Mouse (Mus musculus): Measurements from ENCODE around the gene Cit. TPM values are rescaled to one million over a fixed set of nuclear protein-coding genes. Genes with fewer than 3 reads are reported as not detected.
A peak's percentile ranks its signal among the peaks of the same experiment; 100 is the strongest.

The Cit gene
- polyA plus RNA-seq, 1 experiment from 2014 or later, result 26.7 TPM

- Histone ChIP-seq H3K4me2 (ENCODE audit: low read depth) (no peak overlapping the region), H3K27me3 (ENCODE audit: control insufficient read depth, insufficient read depth, low read length) (no peaks in the 10 kb centered on the region), H3K27ac (ENCODE audit: low read depth, low read length) (no peak overlapping the region), H3K4me3 (ENCODE audit: low read depth, low read length) (no peak overlapping the region), H3K36me3 (ENCODE audit: control insufficient read depth, insufficient read depth, low read length) (peaks cover 48% of the 10 kb centered on the region), H3K9ac (ENCODE audit: low read length) (no peak overlapping the region), H3K4me1 (ENCODE audit: control insufficient read depth, insufficient read depth, low read length) (peaks cover 7% of the 10 kb centered on the region; the same call in 1 of the 2 replicates), H3K9me3 (ENCODE audit: control insufficient read depth, low read length) (no peaks in the 10 kb centered on the region)
- 85% methylated on average over 6 of the region's 6 CpGs for WGBS
- DNase-seq (ENCODE audit: low spot score) (no peak), ATAC-seq (ENCODE audit: insufficient read depth, low FRiP score, low TSS enrichment) (no peak)
These were observed 173.7 kb downstream of the Cit start for GRCm38 (mm10) chr5:116018784-116019183.

GRCm38 (mm10) chr5:116019371-116019770 lies 174.3 kb downstream of the Cit start:
- no peak for ATAC-seq (ENCODE audit: insufficient read depth, low FRiP score, low TSS enrichment)
- Histone ChIP-seq H3K36me3 (ENCODE audit: control insufficient read depth, insufficient read depth, low read length) (peaks cover 42% of the 10 kb centered on the region), H3K9ac (ENCODE audit: low read length) (no peak overlapping the region), H3K4me2 (ENCODE audit: low read depth) (no peak overlapping the region), H3K27ac (ENCODE audit: low read depth, low read length) (no peak overlapping the region), H3K4me3 (ENCODE audit: low read depth, low read length) (no peak overlapping the region), H3K27me3 (ENCODE audit: control insufficient read depth, insufficient read depth, low read length) (no peaks in the 10 kb centered on the region), H3K4me1 (ENCODE audit: control insufficient read depth, insufficient read depth, low read length) (peaks cover 7% of the 10 kb centered on the region; the same call in 1 of the 2 replicates), H3K9me3 (ENCODE audit: control insufficient read depth, low read length) (no peaks in the 10 kb centered on the region)
- WGBS, result 73% methylated on average over 11 of the region's 11 CpGs
- DNase-seq (ENCODE audit: low spot score), result no peak

- no peak overlapping the region for H3K27ac ChIP-seq (ENCODE audit: low read depth, low read length)
- ATAC-seq (ENCODE audit: insufficient read depth, low FRiP score, low TSS enrichment) (no peak), DNase-seq (ENCODE audit: low spot score) (no peak)
- no peak overlapping the region for H3K9ac ChIP-seq (ENCODE audit: low read length)
- H3K4me1 ChIP-seq (ENCODE audit: control insufficient read depth, insufficient read depth, low read length), result peaks cover 7% of the 10 kb centered on the region; the same call in 1 of the 2 replicates
- no peaks in the 10 kb centered on the region for H3K27me3 ChIP-seq (ENCODE audit: control insufficient read depth, insufficient read depth, low read length)
- peaks cover 28% of the 10 kb centered on the region for H3K36me3 ChIP-seq (ENCODE audit: control insufficient read depth, insufficient read depth, low read length)
- no peak overlapping the region for H3K4me3 ChIP-seq (ENCODE audit: low read depth, low read length)
- no peaks in the 10 kb centered on the region for H3K9me3 ChIP-seq (ENCODE audit: control insufficient read depth, low read length)
- WGBS, result 90% methylated on average over 14 of the region's 14 CpGs
- no peak overlapping the region for H3K4me2 ChIP-seq (ENCODE audit: low read depth)
These were observed 176.5 kb downstream of the Cit start for GRCm38 (mm10) chr5:116021552-116021951.

GRCm38 (mm10) chr5:116022131-116022530 lies 177.1 kb downstream of the Cit start:
- peaks cover 25% of the 10 kb centered on the region for H3K36me3 ChIP-seq (ENCODE audit: control insufficient read depth, insufficient read depth, low read length)
- no peak for DNase-seq (ENCODE audit: low spot score)
- ATAC-seq (ENCODE audit: insufficient read depth, low FRiP score, low TSS enrichment), result no peak
- H3K4me2 ChIP-seq (ENCODE audit: low read depth), result no peak overlapping the region
- no peaks in the 10 kb centered on the region for H3K9me3 ChIP-seq (ENCODE audit: control insufficient read depth, low read length)
- no peak overlapping the region for H3K9ac ChIP-seq (ENCODE audit: low read length)
- 93% methylated on average over 12 of the region's 12 CpGs for WGBS
- no peaks in the 10 kb centered on the region for H3K27me3 ChIP-seq (ENCODE audit: control insufficient read depth, insufficient read depth, low read length)
- H3K4me3 ChIP-seq (ENCODE audit: low read depth, low read length), result no peak overlapping the region
- peaks cover 7% of the 10 kb centered on the region; the same call in 1 of the 2 replicates for H3K4me1 ChIP-seq (ENCODE audit: control insufficient read depth, insufficient read depth, low read length)
- no peak overlapping the region for H3K27ac ChIP-seq (ENCODE audit: low read depth, low read length)

GRCm38 (mm10) chr5:116022658-116023200 lies 177.7 kb downstream of the Cit start:
- ATAC-seq (ENCODE audit: insufficient read depth, low FRiP score, low TSS enrichment) (no peak), DNase-seq (ENCODE audit: low spot score) (no peak)
- Histone ChIP-seq H3K9me3 (ENCODE audit: control insufficient read depth, low read length) (no peaks in the 10 kb centered on the region), H3K4me3 (ENCODE audit: low read depth, low read length) (peak overlapping the region; percentile 83; the same call in 1 of the 2 replicates), H3K4me1 (ENCODE audit: control insufficient read depth, insufficient read depth, low read length) (peaks cover 7% of the 10 kb centered on the region; the same call in 1 of the 2 replicates), H3K9ac (ENCODE audit: low read length) (no peak overlapping the region), H3K4me2 (ENCODE audit: low read depth) (peak overlapping the region; percentile 67), H3K36me3 (ENCODE audit: control insufficient read depth, insufficient read depth, low read length) (peaks cover 23% of the 10 kb centered on the region), H3K27me3 (ENCODE audit: control insufficient read depth, insufficient read depth, low read length) (no peaks in the 10 kb centered on the region), H3K27ac (ENCODE audit: low read depth, low read length) (no peak overlapping the region)
- 88% methylated on average over 7 of the region's 7 CpGs for WGBS

GRCm38 (mm10) chr5:116023251-116023661 lies 178.2 kb downstream of the Cit start:
- Histone ChIP-seq H3K27me3 (ENCODE audit: control insufficient read depth, insufficient read depth, low read length) (no peaks in the 10 kb centered on the region), H3K4me1 (ENCODE audit: control insufficient read depth, insufficient read depth, low read length) (peaks cover 7% of the 10 kb centered on the region; the same call in 1 of the 2 replicates), H3K9ac (ENCODE audit: low read length) (peak overlapping the region; percentile 86), H3K4me2 (ENCODE audit: low read depth) (peak overlapping the region; percentile 67), H3K9me3 (ENCODE audit: control insufficient read depth, low read length) (no peaks in the 10 kb centered on the region), H3K4me3 (ENCODE audit: low read depth, low read length) (peak overlapping the region; percentile 83), H3K27ac (ENCODE audit: low read depth, low read length) (no peak overlapping the region), H3K36me3 (ENCODE audit: control insufficient read depth, insufficient read depth, low read length) (peaks cover 19% of the 10 kb centered on the region)
- whole genome bisulfite sequencing, result 31% methylated on average over 8 of the region's 8 CpGs
- DNase-seq (ENCODE audit: low spot score) (no peak), ATAC-seq (ENCODE audit: insufficient read depth, low FRiP score, low TSS enrichment) (no peak)

- Histone ChIP-seq H3K4me2 (ENCODE audit: low read depth) (peak overlapping the region; percentile 67), H3K27ac (ENCODE audit: low read depth, low read length) (peak overlapping the region; percentile 46; the same call in 1 of the 2 replicates), H3K9ac (ENCODE audit: low read length) (peak overlapping the region; percentile 86), H3K27me3 (ENCODE audit: control insufficient read depth, insufficient read depth, low read length) (no peaks in the 10 kb centered on the region), H3K9me3 (ENCODE audit: control insufficient read depth, low read length) (no peaks in the 10 kb centered on the region), H3K36me3 (ENCODE audit: control insufficient read depth, insufficient read depth, low read length) (peaks cover 16% of the 10 kb centered on the region), H3K4me1 (ENCODE audit: control insufficient read depth, insufficient read depth, low read length) (peaks cover 7% of the 10 kb centered on the region; the same call in 1 of the 2 replicates), H3K4me3 (ENCODE audit: low read depth, low read length) (peak overlapping the region; percentile 83)
- WGBS, result under 1% methylated on average over 28 of the region's 28 CpGs
- DNase-seq (ENCODE audit: low spot score) (peak; percentile 43), ATAC-seq (ENCODE audit: insufficient read depth, low FRiP score, low TSS enrichment) (peak; percentile 75)
These were observed 178.8 kb downstream of the Cit start for GRCm38 (mm10) chr5:116023821-116024284.

- Histone ChIP-seq H3K27me3 (ENCODE audit: control insufficient read depth, insufficient read depth, low read length) (no peaks in the 10 kb centered on the region), H3K4me2 (ENCODE audit: low read depth) (peak within 1 kb of the TSS; percentile 67), H3K4me1 (ENCODE audit: control insufficient read depth, insufficient read depth, low read length) (peaks cover 7% of the 10 kb centered on the region; the same call in 1 of the 2 replicates), H3K4me3 (ENCODE audit: low read depth, low read length) (peak within 1 kb of the TSS; percentile 83), H3K9ac (ENCODE audit: low read length) (peak within 1 kb of the TSS; percentile 86), H3K9me3 (ENCODE audit: control insufficient read depth, low read length) (no peaks in the 10 kb centered on the region), H3K36me3 (ENCODE audit: control insufficient read depth, insufficient read depth, low read length) (peaks cover 14% of the 10 kb centered on the region), H3K27ac (ENCODE audit: low read depth, low read length) (peak within 1 kb of the TSS; percentile 46; the same call in 1 of the 2 replicates)
- under 1% methylated on average over 46 of the region's 46 CpGs for WGBS
- ATAC-seq (ENCODE audit: insufficient read depth, low FRiP score, low TSS enrichment) (peak; percentile 97), DNase-seq (ENCODE audit: low spot score) (peak; percentile 96)
These were observed 179.3 kb downstream of the Cit start, which contains the start of gene Prkab1 for GRCm38 (mm10) chr5:116024327-116024739. Gene Prkab1 (minus strand): TSS chr5:116024508.

- ATAC-seq (ENCODE audit: insufficient read depth, low FRiP score, low TSS enrichment) (no peak), DNase-seq (ENCODE audit: low spot score) (no peak)
- no peaks in the 10 kb centered on the region for H3K36me3 ChIP-seq (ENCODE audit: control insufficient read depth, insufficient read depth, low read length)
- no peak overlapping the region for H3K27ac ChIP-seq (ENCODE audit: low read depth, low read length)
- H3K27me3 ChIP-seq (ENCODE audit: control insufficient read depth, insufficient read depth, low read length), result no peaks in the 10 kb centered on the region
- no peak overlapping the region for H3K4me2 ChIP-seq (ENCODE audit: low read depth)
- peaks cover 7% of the 10 kb centered on the region; the same call in 1 of the 2 replicates for H3K4me1 ChIP-seq (ENCODE audit: control insufficient read depth, insufficient read depth, low read length)
- 94% methylated on average over 5 of the region's 5 CpGs for WGBS
- H3K9me3 ChIP-seq (ENCODE audit: control insufficient read depth, low read length), result no peaks in the 10 kb centered on the region
- no peak overlapping the region for H3K9ac ChIP-seq (ENCODE audit: low read length)
- H3K4me3 ChIP-seq (ENCODE audit: low read depth, low read length), result no peak overlapping the region
These were observed 181.0 kb downstream of the Cit start for GRCm38 (mm10) chr5:116026107-116026506.
